Mouse (Mus musculus): ENCODE data around the gene Cdk6. TPM values are rescaled to one million over a fixed set of nuclear protein-coding genes. Genes with fewer than 3 reads are reported as not detected.

The Cdk6 gene
- total RNA-seq, 4 experiments from 2014 or later: 21.7 to 28.0 (median 25.8) TPM

Other genes starting within 250 kb of the Cdk6 start
- 10 to 100 TPM; 27.9 to 44.7 (median 32.1) TPM for gene Fam133b, start 202.3 kb downstream of the Cdk6 start, total RNA-seq (2022)
- gene 1700109H08Rik, start 230.1 kb downstream of the Cdk6 start, total RNA-seq (2022): 10 to 100 TPM in 1 of 4 experiments, 1 to 10 TPM in 3; 2.7 to 11.1 (median 4.4) TPM